Mouse (Mus musculus) MEL (cell line): ENCODE data around the gene Lrp3. TPM values are rescaled to one million over a fixed set of nuclear protein-coding genes. Genes with fewer than 3 reads are reported as not detected.

Experiments
- DNase-seq: peaks from one replicate; pipeline ENCODE4 v3.0.0; 2011; ENCODE audit warnings: low read depth, low spot score
- H3K27ac ChIP-seq: 2 replicates; pipeline ENCODE4 v1.5.1; 2012; ENCODE audit warnings: low read depth, mild to moderate bottlenecking, control low read depth, low read length, moderate library complexity; ENCODE audit not compliant: control insufficient read depth
- H3K27me3 ChIP-seq, 2 experiments: fragments of 150-350 bp in 1 of 2; sonication (generic) in 1 of 2; 2 replicates each; pipeline ENCODE4 v1.6.1; 2012; ENCODE audit warnings: low read length in 2 of 2, mild to moderate bottlenecking in 2 of 2, improper control_type of control experiment in 1 of 2, moderate library complexity in 1 of 2; ENCODE audit not compliant: insufficient read depth in 2 of 2, control insufficient read depth in 1 of 2
- H3K36me3 ChIP-seq, 2 experiments: 2 replicates each; pipeline ENCODE4 v1.6.1; 2012 to 2014; ENCODE audit warnings: low read length in 2 of 2, improper control_type of control experiment in 1 of 2, inconsistent platforms in 1 of 2, mild to moderate bottlenecking in 1 of 2; ENCODE audit not compliant: insufficient read depth in 2 of 2, control insufficient read depth in 1 of 2
- H3K4me1 ChIP-seq, 2 experiments: fragments of 150-350 bp in 1 of 2; sonication (generic) in 1 of 2; 2 replicates each; pipeline ENCODE4 v1.6.1; 2012; ENCODE audit warnings: low read length in 2 of 2, improper control_type of control experiment in 1 of 2, mild to moderate bottlenecking in 1 of 2; ENCODE audit not compliant: insufficient read depth in 2 of 2, control insufficient read depth in 1 of 2
- H3K4me3 ChIP-seq, 2 experiments: fragments of 150-350 bp in 1 of 2; sonication (generic) in 1 of 2; 2 replicates each; pipeline ENCODE4 v1.5.1; 2012; ENCODE audit warnings: low read depth in 2 of 2, low read length in 2 of 2, mild to moderate bottlenecking in 2 of 2, moderate library complexity in 2 of 2, control low read depth in 1 of 2, improper control_type of control experiment in 1 of 2; ENCODE audit not compliant: control insufficient read depth in 1 of 2, insufficient read depth in 1 of 2
- H3K79me2 ChIP-seq: 2 replicates; pipeline ENCODE4 v1.6.1; 2012; ENCODE audit warnings: mild to moderate bottlenecking, low read length, moderate library complexity; ENCODE audit not compliant: control insufficient read depth, poor library complexity, insufficient read depth
- H3K9ac ChIP-seq: 2 replicates; pipeline ENCODE4 v1.6.1; 2012; ENCODE audit warnings: low read depth, mild to moderate bottlenecking, control low read depth, low read length, moderate library complexity; ENCODE audit not compliant: control insufficient read depth, poor library complexity, severe bottlenecking
- H3K9me3 ChIP-seq: fragments of 150-350 bp; sonication (generic); replicated peaks from 2 replicates; pipeline ENCODE4 v1.6.1; 2012; ENCODE audit warnings: mild to moderate bottlenecking, low read length, improper control_type of control experiment, moderate library complexity; ENCODE audit not compliant: insufficient read depth
- CHD2 ChIP-seq: IDR thresholded peaks from 2 replicates; pipeline ENCODE4 v1.6.1; 2011; ENCODE audit warnings: low read length, improper control_type of control experiment
- CTCF ChIP-seq, 3 experiments: IDR thresholded peaks in 2 of 3; conservative IDR thresholded peaks in 1 of 3; 2 replicates each; pipeline ENCODE4 v1.5.1; 2011 to 2012; ENCODE audit warnings: low read length in 3 of 3, low read depth in 2 of 3, mild to moderate bottlenecking in 2 of 3, improper control_type of control experiment in 1 of 3, inconsistent platforms in 1 of 3, mixed read lengths in 1 of 3, moderate library complexity in 1 of 3; ENCODE audit not compliant: control insufficient read depth in 1 of 3, insufficient read depth in 1 of 3, poor library complexity in 1 of 3, severe bottlenecking in 1 of 3
- ELF1 ChIP-seq: IDR thresholded peaks from 2 replicates; pipeline ENCODE4 v1.6.1; 2014; ENCODE audit warnings: low read depth, mild to moderate bottlenecking, inconsistent platforms, low read length, improper control_type of control experiment, moderate library complexity
- EP300 ChIP-seq, 2 experiments: IDR thresholded peaks; 2 replicates each; pipeline ENCODE4 v1.6.1; 2011; ENCODE audit warnings: improper control_type of control experiment in 2 of 2, low read length in 2 of 2, low read depth in 1 of 2, mild to moderate bottlenecking in 1 of 2
- GATA1 ChIP-seq: IDR thresholded peaks from 2 replicates; pipeline ENCODE4 v1.6.1; 2011; ENCODE audit warnings: low read depth, low read length, improper control_type of control experiment
- HCFC1 ChIP-seq: IDR thresholded peaks from 2 replicates; pipeline ENCODE4 v1.6.1; 2012; ENCODE audit warnings: low read depth, mild to moderate bottlenecking, inconsistent platforms, low read length, improper control_type of control experiment, moderate library complexity
- JUND ChIP-seq: IDR thresholded peaks from 2 replicates; pipeline ENCODE4 v1.6.1; 2011; ENCODE audit warnings: low read depth, mild to moderate bottlenecking, improper control_type of control experiment, low read length
- MAFK ChIP-seq: IDR thresholded peaks from 2 replicates; pipeline ENCODE4 v1.6.1; 2011; ENCODE audit warnings: low read depth, mild to moderate bottlenecking, low read length, improper control_type of control experiment, borderline replicate concordance
- MAX ChIP-seq: IDR thresholded peaks from 2 replicates; pipeline ENCODE4 v1.6.1; 2011; ENCODE audit warnings: low read length, improper control_type of control experiment
- MXI1 ChIP-seq: IDR thresholded peaks from 2 replicates; pipeline ENCODE4 v1.6.1; 2011; ENCODE audit warnings: mild to moderate bottlenecking, low read depth, low read length, improper control_type of control experiment
- MYB ChIP-seq: IDR thresholded peaks from 2 replicates; pipeline ENCODE4 v1.6.1; 2011; ENCODE audit warnings: mild to moderate bottlenecking, low read depth, low read length, improper control_type of control experiment
- NRF1 ChIP-seq: IDR thresholded peaks from 2 replicates; pipeline ENCODE4 v1.6.1; 2014; ENCODE audit warnings: low read depth, mild to moderate bottlenecking, inconsistent platforms, low read length, improper control_type of control experiment, moderate library complexity; ENCODE audit not compliant: poor library complexity, insufficient read depth, severe bottlenecking
- POLR2A ChIP-seq, 2 experiments: IDR thresholded peaks; 2 replicates each; pipeline ENCODE4 v1.6.1; 2011 to 2012; ENCODE audit warnings: low read length in 2 of 2, mild to moderate bottlenecking in 2 of 2, control low read depth in 1 of 2, improper control_type of control experiment in 1 of 2, low read depth in 1 of 2, moderate library complexity in 1 of 2; ENCODE audit not compliant: control insufficient read depth in 1 of 2, insufficient read depth in 1 of 2, poor library complexity in 1 of 2
- SIN3A ChIP-seq: IDR thresholded peaks from 2 replicates; pipeline ENCODE4 v1.6.1; 2012; ENCODE audit warnings: low read length, improper control_type of control experiment, inconsistent platforms
- SMC3 ChIP-seq: IDR thresholded peaks from 2 replicates; pipeline ENCODE4 v1.6.1; 2011; ENCODE audit warnings: low read depth, low read length, improper control_type of control experiment
- TAL1 ChIP-seq: IDR thresholded peaks from 2 replicates; pipeline ENCODE4 v1.6.1; 2012; ENCODE audit warnings: mild to moderate bottlenecking, inconsistent platforms, low read length, moderate library complexity, mixed read lengths
- TBP ChIP-seq: IDR thresholded peaks from 2 replicates; pipeline ENCODE4 v1.8.0; 2011; ENCODE audit warnings: low read depth, low read length, improper control_type of control experiment
- TCF12 ChIP-seq: IDR thresholded peaks from 2 replicates; pipeline ENCODE4 v1.6.1; 2014; ENCODE audit warnings: low read depth, mild to moderate bottlenecking, inconsistent platforms, low read length, improper control_type of control experiment, moderate library complexity
- USF1 ChIP-seq: IDR thresholded peaks from 2 replicates; pipeline ENCODE4 v1.6.1; 2014; ENCODE audit warnings: low read depth, mild to moderate bottlenecking, inconsistent platforms, low read length, improper control_type of control experiment, moderate library complexity
- USF2 ChIP-seq, 2 experiments: IDR thresholded peaks; 2 replicates each; pipeline ENCODE4 v1.6.1; 2011 to 2012; ENCODE audit warnings: improper control_type of control experiment in 2 of 2, low read length in 2 of 2, borderline replicate concordance in 1 of 2, inconsistent platforms in 1 of 2, low read depth in 1 of 2, mild to moderate bottlenecking in 1 of 2; ENCODE audit not compliant: insufficient read depth in 1 of 2
- ZC3H11A ChIP-seq: IDR thresholded peaks from 2 replicates; pipeline ENCODE4 v1.6.1; 2012; ENCODE audit warnings: low read depth, mild to moderate bottlenecking, inconsistent platforms, low read length, improper control_type of control experiment
- ZKSCAN1 ChIP-seq: IDR thresholded peaks from 2 replicates; pipeline ENCODE4 v1.6.1; 2012; ENCODE audit warnings: low read depth, mild to moderate bottlenecking, inconsistent platforms, low read length, improper control_type of control experiment, moderate library complexity
- ZNF384 ChIP-seq: IDR thresholded peaks from 2 replicates; pipeline ENCODE4 v1.6.1; 2012; ENCODE audit warnings: low read depth, mild to moderate bottlenecking, inconsistent platforms, low read length, improper control_type of control experiment
- polyA plus RNA-seq, 2 experiments: library from polyadenylated mRNA; stranded (reverse) in 1 of 2; unstranded in 1 of 2; fragments of >175 nt in 1 of 2; fragments of >200 nt in 1 of 2; gene quantifications; 2 replicates each; pipeline versions ENCODE4 v1.2.1 to v1.2.4; 2012; ENCODE audit warnings: low replicate concordance in 2 of 2, low read depth in 1 of 2; ENCODE audit not compliant: insufficient read length in 2 of 2, insufficient read depth in 1 of 2, missing spikeins in 1 of 2
- total RNA-seq: library from RNA; depleted of rRNA; stranded (reverse); fragments of 300-350 nt; gene quantifications from 2 replicates; pipeline ENCODE4 v1.2.3, GENCODE M21; 2012

Gene Lrp3
- total and polyA plus RNA-seq, 3 experiments, result not detected

DNA sequence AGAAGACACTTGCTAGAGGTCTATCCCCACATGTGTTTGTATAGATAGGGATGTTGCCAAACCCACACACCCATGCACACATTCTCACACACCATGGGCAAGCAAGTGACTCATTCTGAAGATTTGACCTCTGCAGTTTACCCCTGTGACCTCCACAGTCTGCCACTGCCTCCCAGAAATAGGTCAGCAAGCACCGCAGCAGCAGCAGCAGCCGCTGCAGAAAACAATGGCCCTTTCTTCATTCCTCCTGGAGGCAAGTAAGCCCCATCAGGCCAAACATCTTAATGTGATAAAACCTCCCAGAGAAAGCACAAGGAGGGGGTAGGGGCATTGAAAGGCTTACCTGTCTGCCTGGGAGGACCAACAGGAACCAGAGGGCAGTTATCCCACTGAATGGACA, 24.0 kb downstream of the Lrp3 start:
- H3K4me3 ChIP-seq, result no peak overlapping the region
- no peaks in the 10 kb centered on the region for H3K36me3 ChIP-seq
- no peak overlapping the region for H3K27ac ChIP-seq
- no peak overlapping the region for H3K9ac ChIP-seq
- DNase-seq, result no peak
- H3K9me3 ChIP-seq, result no peaks in the 10 kb centered on the region
- H3K27me3 ChIP-seq, result no peaks in the 10 kb centered on the region
- no peak for TF ChIP-seq MYB
- no peak for TF ChIP-seq ELF1
- no peaks in the 10 kb centered on the region for H3K79me2 ChIP-seq
- H3K4me1 ChIP-seq, result no peaks in the 10 kb centered on the region

- Histone ChIP-seq H3K9me3 (no peaks in the 10 kb centered on the region), H3K9ac (no peak overlapping the region), H3K27me3 (no peaks in the 10 kb centered on the region), H3K4me3 (no peak overlapping the region), H3K27ac (no peak overlapping the region), H3K79me2 (no peaks in the 10 kb centered on the region), H3K4me1 (no peaks in the 10 kb centered on the region), H3K36me3 (no peaks in the 10 kb centered on the region)
- DNase-seq, result no peak
- TF ChIP-seq ZC3H11A, result no peak
- TF ChIP-seq MAX, result no peak
- no peak for TF ChIP-seq ZKSCAN1
- no peak for TF ChIP-seq USF1
- no peak for TF ChIP-seq MXI1
Observed at GRCm38 (mm10) chr7:35189699-35190098, 25.6 kb downstream of the Lrp3 start.

GRCm38 (mm10) chr7:35185889-35186569, 29.3 kb downstream of the Lrp3 start, which contains the start of gene Slc7a10:
Slc7a10 (plus strand) TSS chr7:35186385.
- Histone ChIP-seq H3K36me3 (no peaks in the 10 kb centered on the region), H3K9me3 (no peaks in the 10 kb centered on the region), H3K4me1 (no peaks in the 10 kb centered on the region), H3K27me3 (no peaks in the 10 kb centered on the region), H3K4me3 (no peak within 1 kb of the TSS), H3K27ac (no peak within 1 kb of the TSS), H3K79me2 (no peaks in the 10 kb centered on the region), H3K9ac (no peak within 1 kb of the TSS)
- DNase-seq, result no peak
- TF ChIP-seq ZKSCAN1 (no peak), CTCF (IDR thresholded peaks at IDR 0.05 in 2 of 3, conservative IDR thresholded peaks at IDR 0.05 in 1 of 3; ENCODE audit: control insufficient read depth in 1 of 3, insufficient read depth in 1 of 3, low read depth in 2 of 3, low read length in 3 of 3, poor library complexity in 1 of 3, severe bottlenecking in 1 of 3) (no peak), HCFC1 (no peak), EP300 (IDR thresholded peaks at IDR 0.05; ENCODE audit: low read depth in 1 of 2, low read length in 2 of 2) (no peak), CHD2 (no peak), SMC3 (no peak), TAL1 (no peak), GATA1 (no peak), TBP (no peak), MAFK (no peak), USF1 (no peak), SIN3A (no peak), ZNF384 (no peak), JUND (no peak), NRF1 (no peak), USF2 (IDR thresholded peaks at IDR 0.05; ENCODE audit: borderline replicate concordance in 1 of 2, insufficient read depth in 1 of 2, low read depth in 1 of 2, low read length in 2 of 2) (no peak), POLR2A (IDR thresholded peaks at IDR 0.05; ENCODE audit: control insufficient read depth in 1 of 2, insufficient read depth in 1 of 2, low read depth in 1 of 2, low read length in 2 of 2, poor library complexity in 1 of 2) (no peak), TCF12 (no peak)
